Mouse (Mus musculus) lung, embryonic 16.5 days (tissue): Measurements from ENCODE around the gene Depdc1b. TPM values are rescaled to one million over a fixed set of nuclear protein-coding genes. Genes with fewer than 3 reads are reported as not detected.

Experiments
- ATAC-seq: fragments of 200-750 bp; cut with Nextera tagmentation; 2 replicates; pipeline ENCODE4 v1.8.0; 2017; ENCODE audit warnings: low read depth, mild to moderate bottlenecking, moderate library complexity
- H3K27ac ChIP-seq: fragments of 300-500 bp; sonication (generic); 2 replicates; pipeline ENCODE4 v1.5.1; 2014; ENCODE audit warnings: mild to moderate bottlenecking, control low read depth, low read length
- H3K27me3 ChIP-seq: fragments of 300-500 bp; sonication (generic); 2 replicates; pipeline ENCODE4 v1.6.1; 2014; ENCODE audit warnings: low read depth, low read length, mixed read lengths; ENCODE audit not compliant: control insufficient read depth, insufficient read depth
- H3K36me3 ChIP-seq: fragments of 300-500 bp; sonication (generic); 2 replicates; pipeline ENCODE4 v1.6.1; 2014; ENCODE audit warnings: low read length; ENCODE audit not compliant: control insufficient read depth, insufficient read depth
- H3K4me1 ChIP-seq: fragments of 300-500 bp; sonication (generic); replicated peaks from 2 replicates; pipeline ENCODE4 v1.6.1; 2014; ENCODE audit warnings: low read length, mixed read lengths; ENCODE audit not compliant: control insufficient read depth, insufficient read depth
- H3K4me2 ChIP-seq: fragments of 300-500 bp; sonication (generic); 2 replicates; pipeline ENCODE4 v1.6.1; 2014; ENCODE audit warnings: low read depth, low read length, control low read depth
- H3K4me3 ChIP-seq: fragments of 300-500 bp; sonication (generic); 2 replicates; pipeline ENCODE4 v1.5.1; 2014; ENCODE audit warnings: mild to moderate bottlenecking, low read length, control low read depth
- H3K9ac ChIP-seq: fragments of 300-500 bp; sonication (generic); 2 replicates; pipeline ENCODE4 v1.6.1; 2014; ENCODE audit warnings: low read length, control low read depth
- H3K9me3 ChIP-seq: fragments of 300-500 bp; sonication (generic); 2 replicates; pipeline ENCODE4 v1.6.1; 2016; ENCODE audit warnings: low read length; ENCODE audit not compliant: control insufficient read depth
- WGBS: fragments of 180-500 bp; shearing (Covaris S2); extraction: QIAGEN DNeasy Blood & Tissue Kit; methylation state at CpG from one replicate; pipeline ENCODE4 v1.1.7; 2014; 5-methylcytosine and 5-hydroxymethylcytosine counted together
- polyA plus RNA-seq: library from polyadenylated mRNA; unstranded; fragments of >200 nt; fragmentation: Nextera tagmentation; extraction: Ambion mirVana; gene quantifications from 2 replicates; pipeline ENCODE4 v1.2.1, GENCODE M21; 2015

The Depdc1b gene
- polyA plus RNA-seq, 1 experiment from 2014 or later: 14.3 TPM

- H3K27ac ChIP-seq: no peak overlapping the region
- ATAC-seq: peak; percentile 76; the same call in 1 of the 2 replicates
- no peak overlapping the region for H3K4me2 ChIP-seq
- 41% methylated on average over 6 of the region's 6 CpGs for WGBS
- H3K9ac ChIP-seq: no peak overlapping the region
- H3K4me3 ChIP-seq: no peak overlapping the region
- 0 out of 2 replicates have a peak, but pooled peaks cover 2% of the 10 kb centered on the region for H3K4me1 ChIP-seq
- no peaks in the 10 kb centered on the region for H3K27me3 ChIP-seq
- H3K9me3 ChIP-seq: no peaks in the 10 kb centered on the region
- no peaks in the 10 kb centered on the region for H3K36me3 ChIP-seq
These were observed 37.5 kb upstream of the Depdc1b start for GRCm38 (mm10) chr13:108278592-108278991.

GRCm38 (mm10) chr13:108284312-108284711, 31.8 kb upstream of the Depdc1b start:
- no peak overlapping the region for H3K4me3 ChIP-seq
- WGBS: 89% methylated on average over 2 of the region's 2 CpGs
- ATAC-seq: no peak
- no peak overlapping the region for H3K4me2 ChIP-seq
- H3K27ac ChIP-seq: no peak overlapping the region
- no peaks in the 10 kb centered on the region for H3K4me1 ChIP-seq
- H3K9ac ChIP-seq: no peak overlapping the region
- no peaks in the 10 kb centered on the region for H3K36me3 ChIP-seq
- H3K9me3 ChIP-seq: no peaks in the 10 kb centered on the region
- H3K27me3 ChIP-seq: no peaks in the 10 kb centered on the region

GRCm38 (mm10) chr13:108287953-108288352, 28.2 kb upstream of the Depdc1b start:
- ATAC-seq: no peak
- no peak overlapping the region for H3K4me2 ChIP-seq
- WGBS: 48% methylated on average over 3 of the region's 3 CpGs
- H3K4me1 ChIP-seq: no peaks in the 10 kb centered on the region
- H3K9ac ChIP-seq: no peak overlapping the region
- no peak overlapping the region for H3K27ac ChIP-seq
- H3K9me3 ChIP-seq: no peaks in the 10 kb centered on the region
- H3K27me3 ChIP-seq: no peaks in the 10 kb centered on the region
- no peak overlapping the region for H3K4me3 ChIP-seq
- H3K36me3 ChIP-seq: no peaks in the 10 kb centered on the region

GRCm38 (mm10) chr13:108289436-108289835, 26.7 kb upstream of the Depdc1b start:
- no peak for ATAC-seq
- H3K9ac ChIP-seq: no peak overlapping the region
- no peaks in the 10 kb centered on the region for H3K36me3 ChIP-seq
- H3K4me1 ChIP-seq: no peaks in the 10 kb centered on the region
- WGBS: 65% methylated on average over 3 of the region's 3 CpGs
- no peaks in the 10 kb centered on the region for H3K9me3 ChIP-seq
- H3K27me3 ChIP-seq: no peaks in the 10 kb centered on the region
- H3K27ac ChIP-seq: no peak overlapping the region
- H3K4me2 ChIP-seq: no peak overlapping the region
- no peak overlapping the region for H3K4me3 ChIP-seq

- H3K27me3 ChIP-seq: no peaks in the 10 kb centered on the region
- no peaks in the 10 kb centered on the region for H3K36me3 ChIP-seq
- no peak for ATAC-seq
- no peak overlapping the region for H3K27ac ChIP-seq
- no peak overlapping the region for H3K4me3 ChIP-seq
- 85% methylated on average over 4 of the region's 4 CpGs for WGBS
- H3K9me3 ChIP-seq: no peaks in the 10 kb centered on the region
- no peak overlapping the region for H3K9ac ChIP-seq
- H3K4me2 ChIP-seq: no peak overlapping the region
- no peaks in the 10 kb centered on the region for H3K4me1 ChIP-seq
These were observed 25.8 kb upstream of the Depdc1b start for GRCm38 (mm10) chr13:108290314-108290713.

- Histone ChIP-seq H3K9me3 (no peaks in the 10 kb centered on the region), H3K27me3 (no peaks in the 10 kb centered on the region), H3K4me3 (peak overlapping the region; percentile 45), H3K36me3 (no peaks in the 10 kb centered on the region), H3K4me1 (peaks cover 12% of the 10 kb centered on the region), H3K4me2 (peak overlapping the region; percentile 64), H3K9ac (peak overlapping the region; percentile 37), H3K27ac (peak overlapping the region; percentile 87)
- peak; percentile 85 for ATAC-seq
- 4% methylated on average over 12 of the region's 12 CpGs for WGBS
These were observed 18.6 kb upstream of the Depdc1b start for GRCm38 (mm10) chr13:108297350-108298093.

GRCm38 (mm10) chr13:108298241-108298640, 17.9 kb upstream of the Depdc1b start:
- Histone ChIP-seq H3K36me3 (no peaks in the 10 kb centered on the region), H3K9ac (no peak overlapping the region), H3K4me1 (peaks cover 12% of the 10 kb centered on the region), H3K9me3 (no peaks in the 10 kb centered on the region), H3K27ac (no peak overlapping the region; the same call in 1 of the 2 replicates), H3K4me3 (no peak overlapping the region), H3K4me2 (no peak overlapping the region), H3K27me3 (no peaks in the 10 kb centered on the region)
- WGBS: 33% methylated on average over 5 of the region's 5 CpGs
- no peak for ATAC-seq

GRCm38 (mm10) chr13:108300346-108300950, 15.7 kb upstream of the Depdc1b start:
- peak; percentile 74 for ATAC-seq
- peak overlapping the region; percentile 82 for H3K27ac ChIP-seq
- H3K27me3 ChIP-seq: no peaks in the 10 kb centered on the region
- H3K4me2 ChIP-seq: no peak overlapping the region
- no peak overlapping the region for H3K4me3 ChIP-seq
- H3K9me3 ChIP-seq: no peaks in the 10 kb centered on the region
- 10% methylated on average over 5 of the region's 5 CpGs for whole genome bisulfite sequencing
- peak overlapping the region; percentile 14; the same call in 1 of the 2 replicates for H3K9ac ChIP-seq
- no peaks in the 10 kb centered on the region for H3K36me3 ChIP-seq
- H3K4me1 ChIP-seq: peaks cover 12% of the 10 kb centered on the region

GRCm38 (mm10) chr13:108301411-108301810, 14.7 kb upstream of the Depdc1b start:
- Histone ChIP-seq H3K4me1 (peaks cover 12% of the 10 kb centered on the region), H3K36me3 (no peaks in the 10 kb centered on the region), H3K9ac (no peak overlapping the region), H3K27ac (peak overlapping the region; percentile 64), H3K9me3 (no peaks in the 10 kb centered on the region), H3K27me3 (no peaks in the 10 kb centered on the region), H3K4me2 (no peak overlapping the region), H3K4me3 (no peak overlapping the region)
- 39% methylated on average over 7 of the region's 7 CpGs for WGBS
- peak; percentile 37 for ATAC-seq
